Mouse (Mus musculus): Measurements from ENCODE around the gene Rarres1. TPM values are rescaled to one million over a fixed set of nuclear protein-coding genes. Genes with fewer than 3 reads are reported as not detected.

Gene Rarres1
- polyA plus RNA-seq, 1 experiment from 2014 or later, result 2.5 TPM

- 75% methylated on average over 8 of the region's 8 CpGs for WGBS
- Histone ChIP-seq H3K9ac (ENCODE audit: low read length) (no peak overlapping the region), H3K4me2 (ENCODE audit: low read depth, low read length) (no peak overlapping the region), H3K27me3 (ENCODE audit: control insufficient read depth, insufficient read depth, low read length) (no peaks in the 10 kb centered on the region), H3K36me3 (ENCODE audit: control insufficient read depth, insufficient read depth) (no peaks in the 10 kb centered on the region), H3K4me1 (ENCODE audit: control insufficient read depth, insufficient read depth, low read length) (no peaks in the 10 kb centered on the region), H3K9me3 (replicated peaks; ENCODE audit: control insufficient read depth, low read length) (no peaks in the 10 kb centered on the region), H3K27ac (ENCODE audit: low read length) (no peak overlapping the region), H3K4me3 (ENCODE audit: low read length) (no peak overlapping the region)
- ATAC-seq (replicated peaks; ENCODE audit: extremely low read depth, insufficient read depth, low FRiP score), result no peak
Observed at GRCm38 (mm10) chr3:67498773-67499405, 16.4 kb downstream of the Rarres1 start.

GRCm38 (mm10) chr3:67497998-67498397, 17.3 kb downstream of the Rarres1 start:
- Histone ChIP-seq H3K9ac (ENCODE audit: low read length) (no peak overlapping the region), H3K27me3 (ENCODE audit: control insufficient read depth, insufficient read depth, low read length) (no peaks in the 10 kb centered on the region), H3K27ac (ENCODE audit: low read length) (no peak overlapping the region), H3K36me3 (ENCODE audit: control insufficient read depth, insufficient read depth) (no peaks in the 10 kb centered on the region), H3K4me1 (ENCODE audit: control insufficient read depth, insufficient read depth, low read length) (no peaks in the 10 kb centered on the region), H3K9me3 (replicated peaks; ENCODE audit: control insufficient read depth, low read length) (no peaks in the 10 kb centered on the region), H3K4me2 (ENCODE audit: low read depth, low read length) (no peak overlapping the region), H3K4me3 (ENCODE audit: low read length) (no peak overlapping the region)
- no peak for ATAC-seq (replicated peaks; ENCODE audit: extremely low read depth, insufficient read depth, low FRiP score)
- WGBS, result 75% methylated on average over 2 of the region's 2 CpGs

DNA sequence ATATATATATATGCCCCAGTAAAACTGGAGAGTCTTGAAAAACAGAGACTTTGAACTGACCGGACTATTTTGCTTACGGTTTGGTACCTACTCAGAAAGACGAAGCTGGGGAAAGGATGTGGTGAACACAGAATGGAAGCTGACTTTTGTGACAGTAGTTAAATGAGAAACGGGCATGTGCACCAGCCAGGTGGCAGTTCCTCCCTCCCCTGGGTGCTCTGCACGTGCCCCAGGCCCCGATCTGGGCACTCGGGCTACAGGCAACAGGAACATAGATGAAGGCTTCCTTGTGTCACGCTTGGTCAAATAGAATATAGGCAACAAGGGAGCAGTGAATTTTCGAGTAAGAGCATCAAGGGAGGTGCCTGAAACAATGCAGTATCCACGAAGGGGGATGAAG, 19.0 kb downstream of the Rarres1 start:
- 85% methylated on average over 10 of the region's 10 CpGs for WGBS

GRCm38 (mm10) chr3:67493132-67493531, 22.2 kb downstream of the Rarres1 start:
- ATAC-seq (replicated peaks; ENCODE audit: extremely low read depth, insufficient read depth, low FRiP score), result no peak
- Histone ChIP-seq H3K27ac (ENCODE audit: low read length) (no peak overlapping the region), H3K27me3 (ENCODE audit: control insufficient read depth, insufficient read depth, low read length) (no peaks in the 10 kb centered on the region), H3K4me2 (ENCODE audit: low read depth, low read length) (no peak overlapping the region), H3K9me3 (replicated peaks; ENCODE audit: control insufficient read depth, low read length) (no peaks in the 10 kb centered on the region), H3K4me1 (ENCODE audit: control insufficient read depth, insufficient read depth, low read length) (no peaks in the 10 kb centered on the region), H3K36me3 (ENCODE audit: control insufficient read depth, insufficient read depth) (no peaks in the 10 kb centered on the region), H3K4me3 (ENCODE audit: low read length) (no peak overlapping the region), H3K9ac (ENCODE audit: low read length) (no peak overlapping the region)
- WGBS, result 77% methylated on average over 8 of the region's 8 CpGs

More for the DNA sequence above, 19.0 kb downstream of the Rarres1 start:
- no peak overlapping the region for H3K9ac ChIP-seq (ENCODE audit: low read length)
- H3K9me3 ChIP-seq (replicated peaks; ENCODE audit: control insufficient read depth, low read length), result no peaks in the 10 kb centered on the region
- no peak overlapping the region for H3K27ac ChIP-seq (ENCODE audit: low read length)
- no peak for ATAC-seq (replicated peaks; ENCODE audit: extremely low read depth, insufficient read depth, low FRiP score)
- H3K36me3 ChIP-seq (ENCODE audit: control insufficient read depth, insufficient read depth), result no peaks in the 10 kb centered on the region
- no peak overlapping the region for H3K4me2 ChIP-seq (ENCODE audit: low read depth, low read length)
- no peak overlapping the region for H3K4me3 ChIP-seq (ENCODE audit: low read length)
- H3K4me1 ChIP-seq (ENCODE audit: control insufficient read depth, insufficient read depth, low read length), result no peaks in the 10 kb centered on the region
- H3K27me3 ChIP-seq (ENCODE audit: control insufficient read depth, insufficient read depth, low read length), result no peaks in the 10 kb centered on the region

DNA sequence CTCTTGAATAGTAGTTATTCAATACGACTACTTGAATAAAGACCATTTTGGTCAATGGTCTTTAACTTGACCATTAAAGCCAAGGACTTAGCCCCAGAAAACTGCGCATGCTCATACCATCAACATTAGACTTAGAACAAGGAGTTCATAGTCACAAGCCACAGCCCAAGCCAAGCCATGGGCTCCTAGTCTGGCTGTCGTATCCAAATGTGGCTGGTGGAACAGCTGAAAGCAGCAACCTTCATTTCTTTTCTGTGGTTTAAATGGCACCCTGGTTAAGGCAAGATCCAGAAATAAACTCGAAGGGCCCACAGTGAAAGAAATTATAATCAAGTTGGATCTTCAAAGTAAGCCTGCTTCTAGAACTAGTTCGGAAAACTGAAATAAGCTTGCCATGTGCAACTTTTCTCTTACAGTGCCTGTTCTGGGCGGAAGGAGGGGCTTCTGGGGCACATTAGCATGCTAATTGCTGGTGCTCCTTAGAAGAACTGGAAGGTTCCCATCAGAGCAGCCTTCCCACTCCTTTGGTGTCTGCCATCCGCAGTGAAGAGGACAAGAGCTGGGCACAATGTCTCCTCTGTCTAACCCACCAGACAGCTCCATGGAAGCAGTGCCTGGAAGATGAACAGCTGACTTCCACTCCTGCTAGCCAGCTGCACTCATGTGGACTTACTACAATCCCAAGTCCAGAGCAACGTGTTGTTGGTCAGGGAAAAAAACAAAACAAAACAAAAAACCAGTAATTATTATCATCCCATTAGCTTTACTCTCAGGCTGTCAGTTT, 23.0 kb downstream of the Rarres1 start:
- 83% methylated on average over 8 of the region's 8 CpGs for WGBS
- no peak overlapping the region for H3K4me3 ChIP-seq (ENCODE audit: low read length)

GRCm38 (mm10) chr3:67490156-67490555, 25.2 kb downstream of the Rarres1 start:
- no peak for ATAC-seq (replicated peaks; ENCODE audit: extremely low read depth, insufficient read depth, low FRiP score)
- no peak overlapping the region for H3K4me2 ChIP-seq (ENCODE audit: low read depth, low read length)

More for the DNA sequence above, 23.0 kb downstream of the Rarres1 start:
- Histone ChIP-seq H3K4me1 (ENCODE audit: control insufficient read depth, insufficient read depth, low read length) (no peaks in the 10 kb centered on the region), H3K27me3 (ENCODE audit: control insufficient read depth, insufficient read depth, low read length) (no peaks in the 10 kb centered on the region), H3K4me2 (ENCODE audit: low read depth, low read length) (no peak overlapping the region), H3K9me3 (replicated peaks; ENCODE audit: control insufficient read depth, low read length) (no peaks in the 10 kb centered on the region), H3K9ac (ENCODE audit: low read length) (no peak overlapping the region), H3K36me3 (ENCODE audit: control insufficient read depth, insufficient read depth) (no peaks in the 10 kb centered on the region), H3K27ac (ENCODE audit: low read length) (no peak overlapping the region)
- ATAC-seq (replicated peaks; ENCODE audit: extremely low read depth, insufficient read depth, low FRiP score), result no peak

DNA sequence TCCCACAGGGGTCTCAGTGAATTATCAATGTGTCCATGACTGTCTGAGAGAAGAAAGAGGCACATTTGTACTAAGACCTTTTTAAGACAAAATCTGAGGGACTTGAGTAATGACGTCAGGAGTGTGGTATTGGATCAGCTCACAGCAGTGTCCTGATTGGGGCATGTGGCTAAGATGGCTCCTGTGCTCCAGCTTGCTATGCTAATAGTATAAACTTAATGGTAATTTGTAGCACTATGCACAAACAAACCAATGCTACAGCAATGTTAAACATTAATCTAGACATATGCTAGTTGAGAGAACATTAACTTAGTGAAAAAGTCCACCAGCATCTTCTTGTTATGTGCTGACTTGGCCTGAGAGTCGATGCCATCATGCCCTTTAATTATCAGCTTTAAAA, 30.1 kb downstream of the Rarres1 start:
- no peak overlapping the region for H3K27ac ChIP-seq (ENCODE audit: low read length)
- H3K36me3 ChIP-seq (ENCODE audit: control insufficient read depth, insufficient read depth), result no peaks in the 10 kb centered on the region
- H3K4me1 ChIP-seq (ENCODE audit: control insufficient read depth, insufficient read depth, low read length), result no peaks in the 10 kb centered on the region
- WGBS, result 75% methylated on average over 2 of the region's 2 CpGs
- H3K9ac ChIP-seq (ENCODE audit: low read length), result no peak overlapping the region
- H3K27me3 ChIP-seq (ENCODE audit: control insufficient read depth, insufficient read depth, low read length), result no peaks in the 10 kb centered on the region
- H3K4me3 ChIP-seq (ENCODE audit: low read length), result no peak overlapping the region
- no peaks in the 10 kb centered on the region for H3K9me3 ChIP-seq (replicated peaks; ENCODE audit: control insufficient read depth, low read length)
- H3K4me2 ChIP-seq (ENCODE audit: low read depth, low read length), result no peak overlapping the region
- ATAC-seq (replicated peaks; ENCODE audit: extremely low read depth, insufficient read depth, low FRiP score), result no peak

More at GRCm38 (mm10) chr3:67490156-67490555, 25.2 kb downstream of the Rarres1 start:
- Histone ChIP-seq H3K4me3 (ENCODE audit: low read length) (no peak overlapping the region), H3K36me3 (ENCODE audit: control insufficient read depth, insufficient read depth) (no peaks in the 10 kb centered on the region), H3K27me3 (ENCODE audit: control insufficient read depth, insufficient read depth, low read length) (no peaks in the 10 kb centered on the region), H3K27ac (ENCODE audit: low read length) (no peak overlapping the region), H3K9ac (ENCODE audit: low read length) (no peak overlapping the region), H3K4me1 (ENCODE audit: control insufficient read depth, insufficient read depth, low read length) (no peaks in the 10 kb centered on the region), H3K9me3 (replicated peaks; ENCODE audit: control insufficient read depth, low read length) (no peaks in the 10 kb centered on the region)
- WGBS, result 31% methylated on average over 4 of the region's 4 CpGs

DNA sequence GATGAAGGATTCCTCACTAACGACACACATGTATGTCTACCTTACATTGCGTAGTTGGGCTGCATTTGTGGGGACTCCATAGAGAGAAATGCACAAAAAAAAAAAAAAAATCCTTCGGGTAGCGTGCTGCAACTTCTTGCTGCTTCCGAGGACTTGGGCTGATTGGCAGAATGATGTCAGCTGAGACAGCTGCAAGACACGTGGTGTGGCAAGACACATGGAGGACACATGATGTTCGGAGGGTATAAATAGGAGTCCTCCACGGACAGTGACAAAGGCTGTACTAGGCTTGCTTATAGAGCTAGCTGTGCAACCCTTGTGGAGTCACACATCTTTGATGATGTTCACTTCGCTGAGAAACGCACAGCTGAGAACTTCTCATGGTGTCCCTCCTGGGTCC, 32.9 kb downstream of the Rarres1 start:
- ATAC-seq (replicated peaks; ENCODE audit: extremely low read depth, insufficient read depth, low FRiP score), result no peak
- peaks cover 7% of the 10 kb centered on the region; the same call in 1 of the 2 replicates for H3K36me3 ChIP-seq (ENCODE audit: control insufficient read depth, insufficient read depth)
- WGBS, result 89% methylated on average over 10 of the region's 10 CpGs
- H3K4me1 ChIP-seq (ENCODE audit: control insufficient read depth, insufficient read depth, low read length), result no peaks in the 10 kb centered on the region
- H3K27ac ChIP-seq (ENCODE audit: low read length), result no peak overlapping the region
- H3K27me3 ChIP-seq (ENCODE audit: control insufficient read depth, insufficient read depth, low read length), result no peaks in the 10 kb centered on the region
- H3K9ac ChIP-seq (ENCODE audit: low read length), result no peak overlapping the region
- H3K4me3 ChIP-seq (ENCODE audit: low read length), result no peak overlapping the region
- no peaks in the 10 kb centered on the region for H3K9me3 ChIP-seq (replicated peaks; ENCODE audit: control insufficient read depth, low read length)
- no peak overlapping the region for H3K4me2 ChIP-seq (ENCODE audit: low read depth, low read length)

DNA sequence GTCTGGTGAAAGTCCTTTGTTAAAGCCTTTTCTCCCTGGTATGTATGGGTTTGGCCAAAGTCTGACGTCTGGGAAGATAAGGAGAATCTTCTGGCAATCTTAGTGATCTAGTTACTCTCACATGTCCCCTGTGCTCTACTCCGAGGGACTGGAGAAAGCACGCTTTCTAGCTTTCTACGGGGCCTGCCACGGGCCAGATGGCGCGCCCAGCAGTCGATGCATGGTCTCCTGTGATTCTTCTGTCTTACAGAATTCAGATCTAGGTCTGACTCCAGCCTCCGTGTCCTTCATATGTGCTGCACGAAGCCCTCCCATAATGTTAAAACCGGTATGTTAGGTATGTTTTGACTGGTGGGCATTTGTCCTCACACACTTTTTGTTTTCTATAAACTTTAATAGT, 35.5 kb downstream of the Rarres1 start:
- ATAC-seq (replicated peaks; ENCODE audit: extremely low read depth, insufficient read depth, low FRiP score), result no peak
- Histone ChIP-seq H3K9me3 (replicated peaks; ENCODE audit: control insufficient read depth, low read length) (no peaks in the 10 kb centered on the region), H3K27ac (ENCODE audit: low read length) (no peak overlapping the region), H3K36me3 (ENCODE audit: control insufficient read depth, insufficient read depth) (peaks cover 20% of the 10 kb centered on the region; the same call in 1 of the 2 replicates), H3K4me3 (ENCODE audit: low read length) (no peak overlapping the region), H3K4me2 (ENCODE audit: low read depth, low read length) (no peak overlapping the region), H3K9ac (ENCODE audit: low read length) (no peak overlapping the region), H3K27me3 (ENCODE audit: control insufficient read depth, insufficient read depth, low read length) (no peaks in the 10 kb centered on the region), H3K4me1 (ENCODE audit: control insufficient read depth, insufficient read depth, low read length) (no peaks in the 10 kb centered on the region)
- WGBS, result 90% methylated on average over 11 of the region's 11 CpGs
